Mouse (Mus musculus) left cerebral cortex, postnatal 10 days (tissue): ENCODE results near the gene Inpp5k. TPM values are rescaled to one million over a fixed set of nuclear protein-coding genes. Genes with fewer than 3 reads are reported as not detected.
"Not testable (repeated sequence)": the region's sequence is repeated elsewhere in the genome, so short reads cannot be mapped to it uniquely, and the experiment has no call there.

ENCODE experiments used
- DNase-seq, 2 experiments: peaks; one replicate each; pipeline ENCODE4 v3.0.0; 2021 to 2022; ENCODE audit warnings: low spot score in 2 of 2, mixed read lengths in 1 of 2; ENCODE audit errors: extremely low spot score in 1 of 2
- intact Hi-C: fragments of 180-260 bp; cut with DNase I; formaldehyde crosslinking; loops from one replicate; pipeline ENCODE4 v1.15.1; 2025
- total RNA-seq, 2 experiments: library from RNA; stranded (reverse); gene quantifications; 2 replicates each; pipeline ENCODE4 v1.2.3; 2021

Gene Inpp5k
- total RNA-seq: 10 to 100 TPM; 44.2 to 50.3 TPM

- peak; percentile 93 to 97 for DNase-seq
- intact Hi-C loops: no loop called here
These were observed at the start of gene Inpp5k for GRCm38 (mm10) chr11:75630645-75631229. Inpp5k (plus strand) TSS chr11:75630988.

GRCm38 (mm10) chr11:75581495-75582149, 49.2 kb upstream of the Inpp5k start:
- intact Hi-C loops: no loop called here
- no peak for DNase-seq

DNA sequence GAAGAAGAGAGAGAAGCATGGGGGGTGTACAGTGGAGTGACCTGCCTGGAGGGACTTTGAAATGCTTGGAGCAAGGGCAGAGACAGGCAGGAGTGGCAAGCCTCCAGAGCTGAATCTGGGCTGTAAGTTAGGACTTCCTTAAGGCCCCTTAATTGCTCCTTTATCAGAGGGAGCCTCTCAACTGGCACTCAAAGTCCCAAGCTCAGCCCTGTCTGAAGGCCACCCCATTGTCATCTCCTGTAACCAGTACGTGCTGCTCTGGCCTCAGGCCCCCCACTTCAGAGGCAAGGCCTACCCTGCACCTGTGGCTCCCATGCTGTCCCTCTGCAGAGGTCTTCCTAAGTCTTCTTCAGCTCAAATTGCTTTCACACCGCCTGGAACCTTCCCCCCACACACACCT, 47.3 kb upstream of the Inpp5k start:
- peak in 1 of 2 experiments; percentile 11 for DNase-seq
- intact Hi-C loops: no loop called here

DNA sequence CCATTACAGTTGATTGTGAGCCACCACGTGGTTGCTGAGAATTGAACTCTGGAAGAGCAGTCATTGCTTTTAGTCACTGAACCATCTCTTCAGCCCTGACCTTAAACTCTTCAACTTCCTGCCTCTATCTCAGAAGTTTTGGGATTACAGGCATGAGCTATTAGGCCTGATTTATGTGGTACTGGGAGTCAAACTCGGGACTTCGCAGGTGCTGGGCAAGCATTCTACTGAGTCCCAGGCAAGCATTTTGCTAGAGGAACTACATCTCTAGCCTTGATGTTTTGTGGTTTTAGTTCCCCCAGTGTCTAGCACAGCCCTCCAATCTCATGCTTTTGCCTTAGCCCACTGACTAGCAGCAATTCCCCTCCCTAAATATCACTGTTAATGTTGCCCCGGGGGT, 45.7 kb upstream of the Inpp5k start:
- intact Hi-C loops: no loop called here
- no peak for DNase-seq

GRCm38 (mm10) chr11:75585978-75586377, 44.8 kb upstream of the Inpp5k start:
- DNase-seq: peak in 1 of 2 experiments; percentile 18
- intact Hi-C loops: no loop called here

DNA sequence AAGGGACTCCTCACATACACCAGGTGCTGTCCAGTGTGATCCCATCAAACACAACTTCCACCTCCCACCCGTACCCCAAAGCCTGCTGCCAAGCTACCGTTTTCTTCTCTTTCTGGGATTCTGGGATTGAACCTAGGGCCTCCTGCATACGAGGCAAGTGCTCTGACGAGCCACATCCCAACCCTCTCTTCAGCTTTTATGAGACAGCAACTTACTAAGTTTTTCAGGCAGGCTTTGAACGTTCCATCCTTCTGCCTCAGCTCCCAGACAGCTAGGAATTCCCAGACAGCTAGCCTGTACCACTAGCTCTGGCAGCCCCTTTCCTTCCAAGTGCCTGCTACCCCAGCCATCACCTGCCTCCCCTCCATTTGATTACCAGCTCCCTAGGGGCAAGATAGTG, 43.8 kb upstream of the Inpp5k start:
- DNase-seq: no peak
- intact Hi-C loops: no loop called here

DNA sequence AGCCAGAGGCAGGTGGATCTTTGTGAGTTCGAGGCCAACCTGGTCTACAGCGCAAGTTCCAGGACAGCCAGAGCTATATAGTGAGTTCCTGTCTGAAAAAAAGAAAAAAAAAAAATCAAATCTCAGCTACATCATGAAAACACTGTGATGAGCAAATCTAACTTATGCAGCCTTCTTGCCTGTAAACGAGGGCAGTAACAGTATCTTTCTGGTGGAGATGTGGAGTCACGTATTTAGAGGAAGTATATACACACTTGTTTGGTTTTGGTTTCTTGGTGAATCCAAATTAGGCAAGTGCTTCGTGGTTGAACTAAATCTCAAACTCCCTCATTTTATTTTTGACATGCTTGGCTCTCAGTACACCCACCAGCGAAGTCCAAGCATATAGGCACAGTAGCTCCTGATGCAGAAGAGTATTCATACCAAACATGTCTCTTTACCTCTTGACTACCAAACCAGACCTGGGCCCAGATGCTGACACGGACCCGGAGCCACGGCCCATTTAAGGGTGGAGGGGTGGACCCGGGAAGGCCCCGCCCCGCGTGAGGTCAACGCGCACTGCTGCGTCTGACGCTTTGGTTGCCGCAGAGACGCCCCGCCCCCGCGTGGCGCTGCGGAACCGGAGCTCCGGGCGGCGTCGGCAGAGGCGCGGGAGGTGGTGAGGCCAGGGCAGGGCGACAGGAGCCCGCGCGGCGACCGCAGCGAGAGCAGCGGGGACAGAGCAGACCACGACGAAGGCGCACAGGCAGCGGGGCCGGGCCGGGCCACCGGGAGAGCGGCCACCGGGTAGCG, 43.1 kb upstream of the Inpp5k start, which contains the start of gene Pitpna:
TSS of gene Pitpna (plus strand) at position 605 of the 792 bp plus-strand sequence.
- intact Hi-C loops: no loop called here
- peak; percentile 93 to 98 for DNase-seq

DNA sequence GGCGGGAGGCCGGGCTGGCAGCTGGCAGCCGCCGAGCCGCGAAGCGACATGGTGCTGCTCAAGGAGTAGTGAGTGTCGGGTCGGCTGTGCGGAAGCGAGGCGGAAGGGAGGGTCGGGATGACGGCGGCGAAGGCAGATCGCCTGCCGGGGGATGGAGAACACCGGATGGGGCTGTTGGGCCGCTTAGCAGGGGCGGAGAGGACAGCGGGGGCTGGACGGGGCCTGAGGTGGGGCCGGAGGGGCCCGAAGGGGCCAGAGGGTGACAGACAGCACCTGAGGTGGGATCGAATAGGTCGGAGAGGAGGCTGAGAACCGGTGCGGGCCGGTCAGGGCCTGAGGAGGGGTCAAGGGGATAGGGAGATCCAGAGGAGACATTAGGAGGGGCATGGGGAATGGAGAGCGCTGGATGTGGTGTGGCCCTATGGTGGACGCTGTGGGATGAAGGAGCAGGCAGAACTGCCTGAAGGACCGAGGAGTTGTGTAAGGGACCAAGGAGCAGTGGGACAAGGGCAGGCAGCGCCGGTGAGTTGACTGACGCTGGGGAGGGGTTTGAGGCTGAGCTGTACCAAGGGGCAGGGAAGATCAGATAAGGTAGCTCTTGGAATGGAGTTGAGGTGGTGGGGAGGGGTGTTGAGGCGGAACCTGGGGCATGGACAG, 42.4 kb upstream of the Inpp5k start:
- DNase-seq: peak in 1 of 2 experiments; percentile 86
- intact Hi-C loops: no loop called here

GRCm38 (mm10) chr11:75592612-75593011, 38.2 kb upstream of the Inpp5k start:
- intact Hi-C loops: no loop called here

DNA sequence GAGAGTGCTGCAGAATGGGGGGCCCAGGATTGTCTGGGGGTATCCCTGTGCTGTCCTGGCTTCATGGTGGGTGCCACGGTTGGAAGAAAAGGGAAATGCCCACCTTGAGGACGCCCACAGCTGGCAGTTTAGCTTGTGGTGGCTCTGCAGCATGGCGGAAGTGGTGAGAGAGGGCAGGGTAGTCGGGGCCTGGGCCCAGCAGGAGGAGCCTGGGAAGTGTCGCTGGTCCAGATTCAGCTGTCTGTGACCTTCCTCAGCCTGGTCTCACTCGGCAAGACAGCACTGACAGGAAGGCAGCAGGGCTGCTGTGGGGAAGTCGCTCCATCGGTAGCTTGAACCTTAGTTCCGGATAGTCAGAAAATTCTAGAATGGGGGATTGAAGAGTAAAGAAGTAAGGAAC, 36.4 kb upstream of the Inpp5k start:
- intact Hi-C loops: no loop called here
- no peak for DNase-seq

More at GRCm38 (mm10) chr11:75592612-75593011, 38.2 kb upstream of the Inpp5k start:
- no peak for DNase-seq

DNA sequence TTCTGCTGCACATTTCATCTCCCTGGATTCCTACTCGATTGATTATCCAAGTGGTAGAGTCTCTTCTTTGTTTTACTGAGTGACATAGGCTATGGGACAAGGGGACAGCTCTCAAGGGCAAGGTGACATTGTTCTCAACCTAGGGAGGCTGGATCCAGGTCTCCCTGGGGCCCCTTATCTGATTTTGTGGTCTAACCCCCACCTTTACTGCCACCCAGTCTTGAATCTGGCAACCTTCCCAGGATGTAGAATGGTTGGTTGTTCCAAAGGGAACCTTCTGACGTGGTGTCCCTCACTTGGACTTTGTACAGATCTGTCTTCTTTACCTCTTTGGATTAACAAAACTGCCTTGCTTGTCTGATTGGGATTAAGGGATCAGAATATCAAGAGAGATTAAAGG, 35.4 kb upstream of the Inpp5k start:
- intact Hi-C loops: no loop called here
- DNase-seq: no peak

GRCm38 (mm10) chr11:75595816-75596215, 35.0 kb upstream of the Inpp5k start:
- no peak for DNase-seq
- intact Hi-C loops: no loop called here

- intact Hi-C loops: no loop called here
- no peak for DNase-seq
These were observed 34.0 kb upstream of the Inpp5k start for GRCm38 (mm10) chr11:75596726-75597255.

GRCm38 (mm10) chr11:75598004-75598403, 32.8 kb upstream of the Inpp5k start:
- no peak for DNase-seq
- intact Hi-C loops: no loop called here

DNA sequence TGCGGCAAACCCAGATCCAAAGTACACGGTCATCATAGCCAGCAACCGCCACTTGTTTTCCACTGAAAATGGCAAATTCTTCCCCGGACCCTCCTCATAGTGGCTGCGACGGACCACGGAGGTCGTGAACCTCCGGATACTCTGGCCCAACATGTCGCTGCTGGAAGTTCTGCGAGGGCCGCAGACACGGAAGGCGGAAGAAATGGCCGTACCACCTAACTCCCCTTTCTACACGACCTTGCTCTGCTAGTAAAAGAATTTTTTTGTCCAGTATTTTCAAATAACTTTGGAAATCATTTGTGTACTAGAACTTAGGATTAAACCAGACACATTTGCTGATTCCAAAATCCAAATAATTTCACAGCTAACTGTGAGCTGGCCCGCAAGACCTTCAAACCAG, 31.0 kb upstream of the Inpp5k start:
- intact Hi-C loops, DNase-seq: not testable (repeated sequence)

DNA sequence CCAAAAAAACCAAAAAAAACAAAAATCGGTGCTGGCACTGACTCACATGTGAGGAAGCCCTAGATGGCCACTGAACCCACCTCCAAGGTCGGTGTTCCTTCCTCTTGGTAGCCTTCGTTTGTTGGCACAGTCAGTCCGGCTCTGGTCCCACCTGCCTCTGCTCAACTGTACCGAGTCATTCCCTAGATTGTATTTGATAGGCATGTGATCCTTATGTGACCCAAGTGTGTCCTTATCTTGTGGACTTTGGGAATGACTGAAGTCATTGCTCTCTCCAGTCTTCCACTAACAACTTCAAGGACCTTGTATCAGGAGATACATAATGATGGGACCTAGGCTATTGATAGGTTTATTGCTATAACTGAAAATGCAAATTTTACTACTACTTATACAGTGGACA, 26.0 kb upstream of the Inpp5k start:
- no peak for DNase-seq

GRCm38 (mm10) chr11:75605318-75605717, 25.5 kb upstream of the Inpp5k start:
- no peak for DNase-seq
- intact Hi-C loops: no loop called here

More for the DNA sequence above, 26.0 kb upstream of the Inpp5k start:
- intact Hi-C loops: no loop called here

GRCm38 (mm10) chr11:75608776-75609175, 22.0 kb upstream of the Inpp5k start:
- DNase-seq: no peak
- intact Hi-C loops: no loop called here

DNA sequence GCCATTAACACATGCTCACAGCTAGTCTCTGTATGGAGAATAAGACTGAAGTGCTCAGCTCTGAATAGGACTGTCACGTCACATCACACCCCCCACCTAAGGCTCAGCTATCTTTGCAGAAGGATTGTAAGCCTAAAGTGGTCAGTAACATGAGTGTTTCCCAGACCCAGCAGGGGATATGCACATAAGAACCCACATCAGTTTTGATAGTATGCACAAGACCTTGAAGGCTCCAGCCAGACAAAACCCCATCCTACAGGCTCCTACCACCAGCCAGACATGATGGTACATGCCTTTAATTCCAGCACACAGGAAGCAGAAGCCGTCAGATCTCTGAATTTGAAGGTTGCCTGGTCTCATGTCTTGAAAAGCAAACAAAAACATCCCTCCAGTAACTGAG, 20.8 kb upstream of the Inpp5k start:
- DNase-seq: no peak
- intact Hi-C loops: no loop called here
